Mouse (Mus musculus) neural tube, embryonic 14.5 days (tissue): ENCODE data around the gene Hist1h1c. TPM values are rescaled to one million over a fixed set of nuclear protein-coding genes. Genes with fewer than 3 reads are reported as not detected.
"Not testable (repeated sequence)": the region's sequence is repeated elsewhere in the genome, so short reads cannot be mapped to it uniquely, and the experiment has no call there.

ENCODE experiments used
- ATAC-seq: fragments of 200-750 bp; cut with Nextera tagmentation; 2 replicates; pipeline ENCODE4 v1.8.0; 2017; ENCODE audit warnings: low read depth, mild to moderate bottlenecking, moderate TSS enrichment, moderate library complexity
- H3K27ac ChIP-seq: fragments of 300-500 bp; sonication (generic); 2 replicates; pipeline ENCODE4 v1.5.1; 2014; ENCODE audit warnings: low read depth, mild to moderate bottlenecking, control low read depth, low read length, moderate library complexity, mixed read lengths
- H3K27me3 ChIP-seq: fragments of 300-500 bp; sonication (generic); 2 replicates; pipeline ENCODE4 v1.6.1; 2014; ENCODE audit warnings: low read length; ENCODE audit not compliant: control insufficient read depth, insufficient read depth
- H3K36me3 ChIP-seq: fragments of 300-500 bp; sonication (generic); 2 replicates; pipeline ENCODE4 v1.6.1; 2014; ENCODE audit warnings: low read length, mixed read lengths; ENCODE audit not compliant: control insufficient read depth, insufficient read depth
- H3K4me1 ChIP-seq: fragments of 300-500 bp; sonication (generic); 2 replicates; pipeline ENCODE4 v1.6.1; 2014; ENCODE audit warnings: low read length; ENCODE audit not compliant: control insufficient read depth, insufficient read depth
- H3K4me2 ChIP-seq: fragments of 300-500 bp; sonication (generic); 2 replicates; pipeline ENCODE4 v1.6.1; 2014; ENCODE audit warnings: mild to moderate bottlenecking, low read depth, low read length, control low read depth
- H3K4me3 ChIP-seq: fragments of 300-500 bp; sonication (generic); 2 replicates; pipeline ENCODE4 v1.5.1; 2014; ENCODE audit warnings: low read depth, low read length, control low read depth, mixed read lengths
- H3K9ac ChIP-seq: fragments of 300-500 bp; sonication (generic); replicated peaks from 2 replicates; pipeline ENCODE4 v1.6.1; 2014; ENCODE audit warnings: low read depth, mild to moderate bottlenecking, control low read depth, low read length, mixed read lengths
- H3K9me3 ChIP-seq: fragments of 300-500 bp; sonication (generic); 2 replicates; pipeline ENCODE4 v1.6.1; 2016; ENCODE audit warnings: low read length; ENCODE audit not compliant: control insufficient read depth
- WGBS: fragments of 180-500 bp; shearing (Covaris S2); extraction: QIAGEN DNeasy Blood & Tissue Kit; methylation state at CpG from one replicate; pipeline ENCODE4 v1.1.7; 2014; 5-methylcytosine and 5-hydroxymethylcytosine counted together
- polyA plus RNA-seq: library from polyadenylated mRNA; unstranded; fragments of >200 nt; fragmentation: Nextera tagmentation; extraction: Ambion mirVana; gene quantifications from 2 replicates; pipeline ENCODE4 v1.2.1, GENCODE M21; 2014

The Hist1h1c gene
- polyA plus RNA-seq, 1 experiment from 2014 or later = 5.3 TPM

DNA sequence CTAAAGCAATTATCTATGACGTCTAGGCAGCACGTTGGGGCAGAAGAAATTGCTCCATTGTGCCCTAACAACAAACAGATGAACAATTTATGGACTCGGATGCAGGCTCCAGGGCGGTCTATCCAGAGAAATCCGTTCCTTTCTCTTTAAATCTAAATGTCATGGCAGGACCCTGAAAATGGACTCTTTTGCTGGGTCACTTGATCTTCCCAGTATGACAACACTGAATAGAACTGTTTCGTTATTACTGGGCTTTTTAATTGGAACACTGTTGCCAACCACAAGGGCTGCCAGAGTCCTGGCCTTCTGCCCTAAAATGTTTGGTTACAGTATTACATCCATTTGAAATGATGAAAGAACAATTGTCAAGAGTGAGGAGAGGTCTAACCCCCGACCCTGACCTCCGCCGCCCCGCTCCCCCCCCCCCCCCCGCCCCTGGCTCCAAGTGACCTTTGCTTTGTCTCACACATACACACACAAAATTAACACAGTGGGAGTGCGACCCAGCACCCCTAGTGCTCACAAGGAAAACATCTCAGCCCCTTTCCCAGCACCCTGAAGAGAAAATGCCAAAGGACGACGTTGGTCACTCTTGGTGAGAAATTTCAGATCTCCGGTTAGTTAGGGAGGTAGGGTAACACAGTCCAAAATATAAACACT is 28.8 kb upstream of the Hist1h1c start:
- no peak for ATAC-seq

DNA sequence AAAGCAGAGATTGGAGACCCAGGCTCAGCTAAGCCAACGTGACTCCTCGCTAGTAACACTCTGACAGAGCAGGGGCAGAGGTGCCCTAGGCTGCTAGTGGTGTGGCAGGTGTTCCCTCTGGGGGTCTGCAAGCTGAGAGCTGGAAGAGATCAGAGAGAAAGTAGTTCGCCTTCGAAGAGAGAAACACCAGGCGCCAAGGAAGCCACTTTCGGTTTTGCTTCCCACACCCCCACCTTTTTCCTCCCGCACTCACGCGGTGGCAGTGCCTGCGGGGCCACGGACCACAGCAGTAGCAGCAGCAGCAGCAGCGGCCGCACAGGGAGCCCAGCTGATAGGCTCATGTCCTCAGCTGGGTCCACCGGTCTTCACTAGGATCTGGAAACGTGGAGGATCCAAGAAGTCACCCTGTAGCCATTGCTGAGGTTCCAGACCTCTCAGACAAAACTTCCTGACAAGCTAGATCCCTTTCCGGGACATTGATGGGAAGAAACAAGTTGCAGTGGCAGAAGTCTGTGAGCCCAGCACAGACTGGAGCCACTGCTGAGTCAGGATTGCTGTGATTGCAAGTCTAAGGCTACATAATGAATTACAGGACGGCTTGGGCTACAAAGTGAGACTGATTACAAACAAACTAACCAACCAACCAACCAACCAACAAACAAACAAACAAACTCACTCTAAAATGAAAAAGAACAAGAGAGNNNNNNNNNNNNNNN is 28.1 kb upstream of the Hist1h1c start, which contains the start of gene Hfe:
TSS of gene Hfe (minus strand) at position 481 of the 716 bp plus-strand sequence.
- ATAC-seq = peak; percentile 69; the same call in 1 of the 2 replicates
- Histone ChIP-seq H3K9me3 (no peaks in the 10 kb centered on the region), H3K27ac (no peak within 1 kb of the TSS), H3K27me3 (no peaks in the 10 kb centered on the region), H3K4me2 (peak within 1 kb of the TSS; percentile 54), H3K36me3 (no peaks in the 10 kb centered on the region), H3K4me3 (peak within 1 kb of the TSS; percentile 28), H3K4me1 (no peaks in the 10 kb centered on the region), H3K9ac (peak within 1 kb of the TSS; percentile 41)
- 3% methylated on average over 17 of the region's 17 CpGs for WGBS

More for the DNA sequence above, 28.8 kb upstream of the Hist1h1c start:
- WGBS = 9% methylated on average over 13 of the region's 15 CpGs
- Histone ChIP-seq H3K9ac (peak overlapping the region; percentile 41), H3K27ac (no peak overlapping the region), H3K4me2 (peak overlapping the region; percentile 54), H3K27me3 (no peaks in the 10 kb centered on the region), H3K9me3 (no peaks in the 10 kb centered on the region), H3K4me1 (no peaks in the 10 kb centered on the region), H3K36me3 (no peaks in the 10 kb centered on the region), H3K4me3 (peak overlapping the region; percentile 28)

DNA sequence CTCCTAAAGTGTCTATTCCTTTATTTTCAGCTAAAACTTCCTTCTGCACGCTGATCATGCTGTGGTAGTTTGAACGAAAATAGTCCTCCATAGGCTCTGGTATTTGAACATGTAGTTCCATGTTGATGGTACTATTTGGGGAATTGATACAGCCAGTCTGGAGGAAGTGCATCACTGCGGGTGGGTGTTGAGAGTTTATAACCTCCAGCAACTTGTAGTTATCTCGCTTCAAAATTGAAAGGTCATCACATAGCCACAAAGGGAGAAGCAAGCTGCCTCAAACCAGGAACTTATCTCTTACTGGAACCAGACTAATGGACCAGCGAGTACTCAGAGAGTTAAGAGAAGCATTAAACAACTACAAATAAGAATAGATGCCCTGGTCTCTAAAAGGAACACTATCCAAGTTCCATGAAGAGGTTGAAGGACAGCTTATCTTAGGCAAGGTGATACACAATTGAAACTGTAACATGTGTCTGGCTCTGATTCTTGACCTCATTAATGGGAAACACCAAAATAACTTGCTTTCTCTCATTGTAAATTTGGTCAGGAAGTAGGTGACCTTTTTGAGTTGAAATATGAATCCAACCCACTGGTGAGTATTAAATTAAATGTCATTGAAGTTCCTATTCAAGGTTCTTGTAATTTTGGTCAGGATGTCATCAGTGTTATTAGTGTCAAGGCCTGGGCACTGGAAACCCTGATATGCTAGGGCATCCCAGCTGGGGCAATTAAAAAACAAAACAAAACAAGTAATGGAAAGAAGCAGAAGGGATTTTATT is 22.2 kb upstream of the Hist1h1c start:
- Histone ChIP-seq H3K4me2 (no peak overlapping the region), H3K4me3 (no peak overlapping the region), H3K27ac (no peak overlapping the region), H3K9me3 (no peaks in the 10 kb centered on the region), H3K4me1 (no peaks in the 10 kb centered on the region), H3K27me3 (no peaks in the 10 kb centered on the region), H3K36me3 (no peaks in the 10 kb centered on the region), H3K9ac (no peak overlapping the region)
- WGBS = 82% methylated on average over 5 of the region's 5 CpGs
- ATAC-seq = no peak

DNA sequence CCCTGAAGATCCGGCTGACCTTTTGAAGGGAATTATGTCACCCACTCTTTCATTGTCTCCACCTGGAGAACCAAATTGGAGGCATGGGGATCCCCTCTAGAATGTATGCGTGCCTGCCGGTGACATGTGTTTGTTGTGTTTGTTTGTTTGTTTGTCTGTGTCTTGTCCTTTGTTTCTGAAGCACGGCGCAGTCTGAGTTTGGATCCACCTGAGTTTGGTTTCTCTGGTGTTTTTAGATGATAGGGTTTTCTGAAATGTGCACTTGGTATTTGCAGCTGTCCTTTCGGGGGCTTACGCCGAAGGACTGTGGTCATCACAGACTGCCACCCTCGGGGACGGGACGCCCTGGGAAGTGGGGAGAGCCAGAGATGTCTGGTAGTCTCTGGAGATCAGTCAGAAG is 21.4 kb upstream of the Hist1h1c start:
- H3K9ac ChIP-seq = no peak overlapping the region
- H3K4me3 ChIP-seq = no peak overlapping the region
- H3K4me1 ChIP-seq = no peaks in the 10 kb centered on the region
- no peak overlapping the region for H3K27ac ChIP-seq
- no peaks in the 10 kb centered on the region for H3K27me3 ChIP-seq
- ATAC-seq = no peak
- 63% methylated on average over 11 of the region's 11 CpGs for whole genome bisulfite sequencing
- H3K9me3 ChIP-seq = no peaks in the 10 kb centered on the region
- H3K36me3 ChIP-seq = no peaks in the 10 kb centered on the region
- no peak overlapping the region for H3K4me2 ChIP-seq

DNA sequence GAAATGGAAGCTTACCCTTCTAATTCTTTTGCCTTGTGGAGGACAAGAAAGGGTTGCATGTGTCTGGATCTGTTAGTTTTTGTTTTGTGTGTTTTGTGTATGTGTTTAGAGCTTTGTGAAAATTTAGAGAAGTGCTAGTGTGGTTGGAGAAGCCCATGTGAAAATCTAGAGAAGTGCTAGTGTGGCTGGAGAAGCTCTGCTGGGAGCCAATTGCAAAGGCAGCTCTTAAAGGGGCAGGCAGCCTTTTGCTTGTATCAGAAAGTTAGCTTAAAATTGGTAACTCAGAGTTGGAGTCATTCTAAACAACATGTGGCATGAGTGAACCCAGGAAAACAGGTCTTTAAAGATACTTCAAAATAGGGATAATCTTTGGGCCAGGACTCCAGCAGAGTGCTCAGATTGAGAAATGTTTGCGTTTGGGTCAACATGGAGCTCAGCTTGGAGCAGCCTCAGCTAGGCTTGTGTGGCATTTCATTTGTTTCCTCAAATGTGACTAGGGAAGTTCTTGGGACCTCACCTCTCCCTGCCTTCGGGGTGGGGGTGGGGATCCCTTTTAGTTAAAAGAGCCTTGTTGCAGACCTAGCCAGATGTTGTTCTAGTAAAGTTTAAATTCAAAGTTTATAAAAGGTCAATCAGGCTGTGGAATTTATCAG is 20.9 kb upstream of the Hist1h1c start:
- WGBS = 18% methylated on average over 2 of the region's 2 CpGs
- H3K27me3 ChIP-seq = not testable (repeated sequence)

DNA sequence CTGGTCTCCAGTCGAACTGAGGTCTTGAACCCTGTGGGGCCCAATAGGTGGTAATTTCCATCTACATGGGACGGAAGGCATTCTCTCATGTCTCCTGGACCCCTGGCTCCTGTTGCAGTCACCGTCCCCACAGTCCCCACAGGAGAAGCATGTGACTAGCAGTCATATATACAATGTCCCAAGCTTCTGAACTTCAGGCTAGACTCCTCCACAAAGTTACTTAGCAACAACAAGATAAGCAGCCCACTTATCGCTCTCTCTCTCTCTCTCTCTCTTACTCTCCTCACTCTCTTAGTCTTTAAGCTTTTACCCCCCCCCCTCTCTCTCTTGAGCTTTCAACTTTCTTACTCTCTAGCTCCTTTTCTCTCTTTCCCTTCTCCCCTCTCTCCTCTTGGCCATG is 14.4 kb upstream of the Hist1h1c start:
- Histone ChIP-seq H3K27me3 (no peaks in the 10 kb centered on the region), H3K4me1 (no peaks in the 10 kb centered on the region), H3K4me3 (no peak overlapping the region), H3K9me3 (no peaks in the 10 kb centered on the region), H3K4me2 (no peak overlapping the region), H3K27ac (no peak overlapping the region), H3K36me3 (no peaks in the 10 kb centered on the region), H3K9ac (no peak overlapping the region)
- no peak for ATAC-seq
- WGBS = 87% methylated on average over 4 of the region's 4 CpGs

More for the DNA sequence above, 20.9 kb upstream of the Hist1h1c start:
- H3K4me1 ChIP-seq, ATAC-seq, H3K9me3 ChIP-seq, H3K4me3 ChIP-seq, H3K4me2 ChIP-seq, H3K27ac ChIP-seq, H3K36me3 ChIP-seq, H3K9ac ChIP-seq: not testable (repeated sequence)

DNA sequence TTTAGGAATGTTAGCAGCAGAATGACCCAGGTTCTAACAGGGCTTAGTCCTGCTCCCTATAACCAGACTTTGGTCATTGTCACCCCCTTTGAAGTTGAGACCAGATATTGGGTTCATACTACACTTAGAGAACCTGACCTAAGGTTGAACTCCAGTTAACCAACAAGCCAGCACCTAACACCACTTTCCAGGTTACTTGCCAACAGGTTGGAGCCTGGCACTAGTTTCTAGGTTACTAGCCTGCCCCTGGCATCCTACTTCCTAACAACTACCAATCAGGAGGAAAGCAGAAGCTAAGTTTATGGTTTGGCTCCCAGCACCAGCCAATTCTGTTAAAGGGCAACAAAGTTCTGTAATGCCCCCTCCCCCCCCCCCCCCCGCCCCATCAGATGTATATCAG is 13.4 kb upstream of the Hist1h1c start:
- H3K27me3 ChIP-seq = no peaks in the 10 kb centered on the region
- H3K36me3 ChIP-seq = no peaks in the 10 kb centered on the region
- H3K4me2 ChIP-seq = no peak overlapping the region
- WGBS = 33% methylated on average over 1 of the region's 1 CpGs
- no peak overlapping the region for H3K4me3 ChIP-seq
- H3K27ac ChIP-seq = no peak overlapping the region
- ATAC-seq = no peak
- no peaks in the 10 kb centered on the region for H3K4me1 ChIP-seq
- no peaks in the 10 kb centered on the region for H3K9me3 ChIP-seq
- no peak overlapping the region for H3K9ac ChIP-seq

DNA sequence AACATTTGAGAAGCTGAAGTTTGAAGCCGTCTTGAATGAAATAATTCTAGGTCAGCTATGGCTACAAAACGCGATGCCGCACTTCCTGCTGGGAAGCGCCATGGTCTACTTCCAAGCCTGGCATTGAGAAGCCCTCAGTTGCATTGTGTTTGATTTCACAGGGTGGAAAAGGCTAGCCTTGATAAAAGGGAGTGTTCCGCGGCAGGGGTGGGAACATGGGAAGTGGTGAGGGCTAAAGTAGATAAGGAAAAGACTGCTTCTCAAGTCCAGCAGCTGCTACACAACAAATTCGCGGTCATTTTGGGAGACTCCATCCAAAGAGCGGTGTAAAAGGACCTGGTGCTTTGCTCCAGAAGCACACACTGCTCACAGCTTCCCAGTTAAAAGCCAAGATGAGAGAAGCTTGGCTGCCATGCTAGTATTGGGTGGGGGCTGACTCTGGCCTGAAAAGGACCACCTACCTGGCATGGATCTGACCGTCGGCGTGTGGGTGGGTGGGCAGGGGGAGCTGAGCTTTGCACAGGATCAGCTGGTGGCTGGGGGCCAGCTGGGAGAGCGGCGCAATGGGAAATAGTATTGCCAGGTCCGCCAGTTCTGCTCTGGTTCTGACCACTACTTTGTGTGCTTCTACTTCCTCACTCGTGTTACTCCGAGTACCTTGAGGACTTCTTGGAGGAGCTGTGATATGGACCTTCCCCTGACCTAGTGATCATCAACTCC is 10.0 kb upstream of the Hist1h1c start:
- 90% methylated on average over 18 of the region's 18 CpGs for WGBS
- H3K27me3 ChIP-seq = no peaks in the 10 kb centered on the region
- no peak for ATAC-seq
- H3K27ac ChIP-seq = no peak overlapping the region
- no peak overlapping the region for H3K4me3 ChIP-seq
- H3K36me3 ChIP-seq = no peaks in the 10 kb centered on the region
- H3K9me3 ChIP-seq = no peaks in the 10 kb centered on the region
- H3K9ac ChIP-seq = no peak overlapping the region
- no peaks in the 10 kb centered on the region for H3K4me1 ChIP-seq
- H3K4me2 ChIP-seq = no peak overlapping the region
